Mouse (Mus musculus): ENCODE data around the gene Helz2. TPM values are rescaled to one million over a fixed set of nuclear protein-coding genes. Genes with fewer than 3 reads are reported as not detected.
"Not testable (repeated sequence)": the region's sequence is repeated elsewhere in the genome, so short reads cannot be mapped to it uniquely, and the experiment has no call there.

Gene Helz2
- polyA plus RNA-seq (2014; fragmentation: Nextera tagmentation; extraction: Ambion mirVana): 0.64 and 0.68 TPM in 2 replicates

- 11% methylated on average over 16 of the region's 16 CpGs for WGBS
- peak within 1 kb of the TSS; percentile 47 for H3K9ac ChIP-seq (ENCODE audit: low read length)
Measured at GRCm38 (mm10) chr2:181241602-181242313, at the start of gene Helz2. Helz2 (minus strand) TSS chr2:181242027.

DNA sequence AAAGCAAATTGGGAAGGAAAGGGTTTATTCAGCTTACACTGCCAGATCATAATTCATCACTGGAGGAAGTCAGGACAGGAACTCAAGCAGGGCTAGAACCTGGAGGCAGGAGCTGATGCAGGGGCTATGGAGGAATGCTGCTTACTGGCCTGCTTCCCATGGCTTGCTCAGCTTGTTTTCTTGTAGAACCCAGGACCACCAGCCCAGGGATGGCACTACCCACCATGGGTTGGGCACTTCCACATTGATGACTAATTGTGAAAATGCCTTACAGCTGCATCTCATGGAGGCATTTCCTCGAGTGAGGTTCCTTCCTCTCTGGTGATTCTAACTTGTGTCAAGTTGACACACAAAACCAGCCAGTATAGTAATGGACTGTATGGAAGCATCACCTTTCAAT is 49.1 kb upstream of the Helz2 start:
- no peaks in the 10 kb centered on the region for H3K36me3 ChIP-seq (ENCODE audit: control insufficient read depth, insufficient read depth, low read length)
- 85% methylated on average over 1 of the region's 1 CpGs for WGBS
- peaks cover 7% of the 10 kb centered on the region for H3K4me1 ChIP-seq (ENCODE audit: control insufficient read depth, insufficient read depth, low read length)

More at GRCm38 (mm10) chr2:181241602-181242313, at the start of gene Helz2:
- Histone ChIP-seq H3K4me3 (ENCODE audit: low read depth, low read length) (peak within 1 kb of the TSS; percentile 29), H3K36me3 (ENCODE audit: control insufficient read depth, insufficient read depth, low read length) (no peaks in the 10 kb centered on the region), H3K4me1 (ENCODE audit: control insufficient read depth, insufficient read depth, low read length) (peaks cover 4% of the 10 kb centered on the region; the same call in 1 of the 2 replicates), H3K9me3 (ENCODE audit: control insufficient read depth, low read length) (no peaks in the 10 kb centered on the region), H3K4me2 (ENCODE audit: low read depth) (peak within 1 kb of the TSS; percentile 43), H3K27ac (ENCODE audit: low read depth, low read length) (no peak within 1 kb of the TSS), H3K27me3 (ENCODE audit: control insufficient read depth, insufficient read depth, low read length) (no peaks in the 10 kb centered on the region)
- ATAC-seq (ENCODE audit: insufficient read depth, low FRiP score, low TSS enrichment) (no peak), DNase-seq (ENCODE audit: low spot score) (no peak)

DNA sequence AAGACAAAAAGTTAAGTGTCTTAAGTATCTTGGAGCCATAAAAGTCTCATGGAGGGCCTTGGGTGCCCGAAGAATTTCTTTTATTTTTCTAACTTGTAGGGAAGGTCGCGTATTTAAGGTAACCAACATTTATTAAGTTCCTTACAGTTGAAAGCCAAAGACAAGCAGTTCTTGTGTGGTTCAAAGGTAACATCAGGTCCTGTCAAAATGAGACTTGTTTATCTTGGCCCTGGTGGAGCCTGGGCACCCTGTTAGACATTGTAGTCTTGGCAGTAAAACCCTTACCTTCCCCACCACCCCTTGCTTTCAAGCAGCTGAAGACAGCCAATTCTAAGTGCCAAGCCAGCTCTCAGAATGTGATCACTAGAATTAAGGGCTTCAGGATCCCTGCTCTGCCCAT is 46.9 kb upstream of the Helz2 start:
- peaks cover 7% of the 10 kb centered on the region for H3K4me1 ChIP-seq (ENCODE audit: control insufficient read depth, insufficient read depth, low read length)
- H3K36me3 ChIP-seq (ENCODE audit: control insufficient read depth, insufficient read depth, low read length): no peaks in the 10 kb centered on the region
- H3K4me3 ChIP-seq (ENCODE audit: low read depth, low read length): peak overlapping the region; percentile 60; the same call in 1 of the 2 replicates
- no peak for DNase-seq (ENCODE audit: low spot score)
- 73% methylated on average over 3 of the region's 3 CpGs for WGBS
- no peaks in the 10 kb centered on the region for H3K27me3 ChIP-seq (ENCODE audit: control insufficient read depth, insufficient read depth, low read length)
- no peak overlapping the region for H3K27ac ChIP-seq (ENCODE audit: low read depth, low read length)
- peak overlapping the region; percentile 61 for H3K4me2 ChIP-seq (ENCODE audit: low read depth)
- H3K9ac ChIP-seq (ENCODE audit: low read length): no peak overlapping the region
- no peak for ATAC-seq (ENCODE audit: insufficient read depth, low FRiP score, low TSS enrichment)
- no peaks in the 10 kb centered on the region for H3K9me3 ChIP-seq (ENCODE audit: control insufficient read depth, low read length)

More for the DNA sequence above, 49.1 kb upstream of the Helz2 start:
- ATAC-seq (ENCODE audit: insufficient read depth, low FRiP score, low TSS enrichment): no peak
- Histone ChIP-seq H3K27me3 (ENCODE audit: control insufficient read depth, insufficient read depth, low read length) (no peaks in the 10 kb centered on the region), H3K27ac (ENCODE audit: low read depth, low read length) (no peak overlapping the region), H3K4me3 (ENCODE audit: low read depth, low read length) (no peak overlapping the region), H3K4me2 (ENCODE audit: low read depth) (no peak overlapping the region), H3K9ac (ENCODE audit: low read length) (no peak overlapping the region), H3K9me3 (ENCODE audit: control insufficient read depth, low read length) (no peaks in the 10 kb centered on the region)
- DNase-seq (ENCODE audit: low spot score): no peak

DNA sequence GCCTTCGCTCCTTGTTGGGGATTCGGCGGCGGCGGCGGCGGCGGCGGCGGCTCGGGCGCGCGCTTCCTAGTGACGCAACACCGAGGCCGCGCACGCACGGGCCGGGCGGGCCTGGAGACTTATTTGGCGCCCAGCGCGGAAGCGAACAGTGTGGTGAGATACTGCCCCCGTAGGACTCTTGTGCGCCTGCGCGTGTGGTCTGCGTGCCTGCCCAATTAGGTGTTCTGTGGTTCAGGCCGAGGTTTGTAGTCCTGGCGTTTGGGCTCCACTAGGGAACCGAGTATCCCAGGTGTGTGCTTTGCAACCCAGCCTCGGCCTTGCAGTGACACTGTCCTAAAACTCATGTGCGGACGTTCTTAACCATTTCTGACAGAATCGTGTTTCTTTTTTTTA is 46.1 kb upstream of the Helz2 start, which contains the start of gene Gmeb2:
TSS of gene Gmeb2 (minus strand) at position 78 of the 393 bp plus-strand sequence.
- H3K4me1 ChIP-seq (ENCODE audit: control insufficient read depth, insufficient read depth, low read length); H3K27me3 ChIP-seq (ENCODE audit: control insufficient read depth, insufficient read depth, low read length); H3K9me3 ChIP-seq (ENCODE audit: control insufficient read depth, low read length); H3K36me3 ChIP-seq (ENCODE audit: control insufficient read depth, insufficient read depth, low read length): not testable (repeated sequence)
- peak; percentile 94 for ATAC-seq (ENCODE audit: insufficient read depth, low FRiP score, low TSS enrichment)
- H3K9ac ChIP-seq (ENCODE audit: low read length): peak within 1 kb of the TSS; percentile 93
- H3K4me3 ChIP-seq (ENCODE audit: low read depth, low read length): peak within 1 kb of the TSS; percentile 60
- H3K27ac ChIP-seq (ENCODE audit: low read depth, low read length): peak within 1 kb of the TSS; percentile 94
- peak; percentile 95 for DNase-seq (ENCODE audit: low spot score)
- under 1% methylated on average over 24 of the region's 38 CpGs for WGBS
- peak within 1 kb of the TSS; percentile 70 for H3K4me2 ChIP-seq (ENCODE audit: low read depth)

DNA sequence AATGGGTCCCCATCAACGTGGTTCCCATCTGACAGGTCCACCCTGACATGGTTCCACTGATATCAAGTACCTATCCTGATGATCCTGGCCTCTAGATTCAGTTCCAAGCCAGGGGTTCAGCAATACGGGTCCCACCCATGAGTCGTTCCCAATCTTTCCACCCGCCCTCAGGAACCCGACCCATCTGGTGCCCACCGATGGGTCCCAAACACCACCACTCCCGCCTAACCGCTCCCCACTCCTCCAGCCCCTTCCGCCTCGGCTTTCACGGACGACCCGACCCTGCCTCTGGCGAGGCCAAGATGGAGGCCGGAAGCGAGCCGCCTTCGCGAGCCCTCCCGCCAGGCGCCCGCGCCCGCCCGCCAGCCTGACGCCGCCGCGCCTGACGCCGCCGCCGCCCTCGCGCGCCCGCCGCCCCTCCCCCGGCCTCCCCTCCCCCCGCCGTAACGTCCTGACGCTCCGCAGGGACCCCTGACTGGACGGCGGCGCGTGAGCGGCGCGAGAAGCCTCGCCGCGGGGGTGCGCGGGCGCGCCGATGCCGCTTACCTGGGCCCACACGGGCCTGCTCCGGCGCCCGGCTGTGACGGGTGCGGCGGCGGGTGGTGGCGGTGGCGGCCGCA is 45.6 kb upstream of the Helz2 start:
- peak overlapping the region; percentile 94 for H3K27ac ChIP-seq (ENCODE audit: low read depth, low read length)
- no peaks in the 10 kb centered on the region for H3K27me3 ChIP-seq (ENCODE audit: control insufficient read depth, insufficient read depth, low read length)
- WGBS: under 1% methylated on average over 31 of the region's 71 CpGs
- peak; percentile 85 for ATAC-seq (ENCODE audit: insufficient read depth, low FRiP score, low TSS enrichment)
- peak overlapping the region; percentile 93 for H3K9ac ChIP-seq (ENCODE audit: low read length)
- no peaks in the 10 kb centered on the region; the same call in 1 of the 2 replicates for H3K36me3 ChIP-seq (ENCODE audit: control insufficient read depth, insufficient read depth, low read length)
- no peaks in the 10 kb centered on the region for H3K9me3 ChIP-seq (ENCODE audit: control insufficient read depth, low read length)
- peaks cover 7% of the 10 kb centered on the region for H3K4me1 ChIP-seq (ENCODE audit: control insufficient read depth, insufficient read depth, low read length)
- peak overlapping the region; percentile 70 for H3K4me2 ChIP-seq (ENCODE audit: low read depth)
- peak overlapping the region; percentile 60 for H3K4me3 ChIP-seq (ENCODE audit: low read depth, low read length)
- peak; percentile 87 for DNase-seq (ENCODE audit: low spot score)

- Histone ChIP-seq H3K27ac (ENCODE audit: low read depth, low read length) (peak overlapping the region; percentile 94), H3K4me1 (ENCODE audit: control insufficient read depth, insufficient read depth, low read length) (peaks cover 7% of the 10 kb centered on the region), H3K4me3 (ENCODE audit: low read depth, low read length) (peak overlapping the region; percentile 60), H3K9me3 (ENCODE audit: control insufficient read depth, low read length) (no peaks in the 10 kb centered on the region), H3K4me2 (ENCODE audit: low read depth) (peak overlapping the region; percentile 70), H3K9ac (ENCODE audit: low read length) (peak overlapping the region; percentile 93), H3K27me3 (ENCODE audit: control insufficient read depth, insufficient read depth, low read length) (no peaks in the 10 kb centered on the region), H3K36me3 (ENCODE audit: control insufficient read depth, insufficient read depth, low read length) (no peaks in the 10 kb centered on the region; the same call in 1 of the 2 replicates)
- DNase-seq (ENCODE audit: low spot score): no peak
- ATAC-seq (ENCODE audit: insufficient read depth, low FRiP score, low TSS enrichment): no peak
- 52% methylated on average over 6 of the region's 6 CpGs for WGBS
Measured at GRCm38 (mm10) chr2:181286629-181287337, 45.0 kb upstream of the Helz2 start.

- Histone ChIP-seq H3K4me2 (ENCODE audit: low read depth) (no peak overlapping the region), H3K27me3 (ENCODE audit: control insufficient read depth, insufficient read depth, low read length) (no peaks in the 10 kb centered on the region), H3K4me3 (ENCODE audit: low read depth, low read length) (no peak overlapping the region), H3K4me1 (ENCODE audit: control insufficient read depth, insufficient read depth, low read length) (no peaks in the 10 kb centered on the region), H3K36me3 (ENCODE audit: control insufficient read depth, insufficient read depth, low read length) (peaks cover 2% of the 10 kb centered on the region), H3K27ac (ENCODE audit: low read depth, low read length) (no peak overlapping the region), H3K9ac (ENCODE audit: low read length) (no peak overlapping the region), H3K9me3 (ENCODE audit: control insufficient read depth, low read length) (no peaks in the 10 kb centered on the region)
- ATAC-seq (ENCODE audit: insufficient read depth, low FRiP score, low TSS enrichment): no peak
- DNase-seq (ENCODE audit: low spot score): no peak
- 93% methylated on average over 1 of the region's 1 CpGs for whole genome bisulfite sequencing
Measured at GRCm38 (mm10) chr2:181279968-181280367, 38.1 kb upstream of the Helz2 start.

DNA sequence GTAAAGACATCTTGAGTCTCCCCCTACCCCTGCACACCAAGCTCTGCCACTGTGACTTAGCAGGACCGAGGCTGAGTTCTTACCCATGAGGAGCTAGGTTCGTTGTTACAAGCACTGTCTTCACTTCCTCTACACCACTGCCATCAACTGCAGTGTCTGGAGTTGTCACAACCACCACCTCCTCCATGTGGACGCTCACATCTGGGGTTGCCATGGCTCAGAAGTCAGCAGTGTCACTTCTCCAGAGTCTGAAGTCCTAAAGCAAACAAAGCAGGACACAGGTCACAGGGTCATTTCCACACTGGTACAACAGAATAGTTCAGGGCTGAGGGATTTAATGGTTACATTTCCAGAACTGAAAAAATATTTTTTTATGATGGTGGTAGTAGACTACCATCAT is 36.0 kb upstream of the Helz2 start:
- 76% methylated on average over 3 of the region's 3 CpGs for WGBS
- peaks cover 5% of the 10 kb centered on the region; the same call in 1 of the 2 replicates for H3K36me3 ChIP-seq (ENCODE audit: control insufficient read depth, insufficient read depth, low read length)
- DNase-seq (ENCODE audit: low spot score): no peak
- no peak overlapping the region for H3K4me3 ChIP-seq (ENCODE audit: low read depth, low read length)
- H3K4me2 ChIP-seq (ENCODE audit: low read depth): no peak overlapping the region
- no peak for ATAC-seq (ENCODE audit: insufficient read depth, low FRiP score, low TSS enrichment)
- no peak overlapping the region for H3K27ac ChIP-seq (ENCODE audit: low read depth, low read length)
- H3K9ac ChIP-seq (ENCODE audit: low read length): no peak overlapping the region
- H3K27me3 ChIP-seq (ENCODE audit: control insufficient read depth, insufficient read depth, low read length): no peaks in the 10 kb centered on the region
- no peaks in the 10 kb centered on the region for H3K4me1 ChIP-seq (ENCODE audit: control insufficient read depth, insufficient read depth, low read length)
- no peaks in the 10 kb centered on the region for H3K9me3 ChIP-seq (ENCODE audit: control insufficient read depth, low read length)

Data from neural tube, embryonic 11.5 days (tissue).